Mouse (Mus musculus): ENCODE data around the gene Naip5.
"Not testable (repeated sequence)": the region's sequence is repeated elsewhere in the genome, so short reads cannot be mapped to it uniquely, and the experiment has no call there.

The Naip5 gene

GRCm38 (mm10) chr13:100246223-100246622 is at the start of gene Naip5:
Naip5 (minus strand) TSS chr13:100246323.
- not testable (repeated sequence) for DNase-seq (ENCODE audit: low spot score)

- DNase-seq (ENCODE audit: low spot score) = no peak
Observed at GRCm38 (mm10) chr13:100284611-100285010, 38.5 kb upstream of the Naip5 start.

GRCm38 (mm10) chr13:100271474-100272132 is 25.5 kb upstream of the Naip5 start:
- not testable (repeated sequence) for DNase-seq (ENCODE audit: low spot score)

GRCm38 (mm10) chr13:100256996-100257395 is 10.9 kb upstream of the Naip5 start:
- not testable (repeated sequence) for DNase-seq (ENCODE audit: low spot score)

GRCm38 (mm10) chr13:100255925-100256324 is 9.8 kb upstream of the Naip5 start:
- DNase-seq (ENCODE audit: low spot score) = not testable (repeated sequence)

GRCm38 (mm10) chr13:100251897-100252296 is 5.8 kb upstream of the Naip5 start:
- DNase-seq (ENCODE audit: low spot score) = not testable (repeated sequence)

GRCm38 (mm10) chr13:100246896-100247519 is 885 bp upstream of the Naip5 start:
- DNase-seq (ENCODE audit: low spot score) = not testable (repeated sequence)

- DNase-seq (ENCODE audit: low spot score) = no peak
Observed at GRCm38 (mm10) chr13:100243702-100244101, 2.4 kb downstream of the Naip5 start.

- DNase-seq (ENCODE audit: low spot score) = not testable (repeated sequence)
Observed at GRCm38 (mm10) chr13:100213683-100214082, 32.4 kb downstream of the Naip5 start.

- DNase-seq (ENCODE audit: low spot score) = no peak
Observed at GRCm38 (mm10) chr13:100210540-100210939, 35.6 kb downstream of the Naip5 start.

GRCm38 (mm10) chr13:100203319-100203718 is 42.8 kb downstream of the Naip5 start:
- DNase-seq (ENCODE audit: low spot score) = no peak

- DNase-seq (ENCODE audit: low spot score) = not testable (repeated sequence)
Observed at GRCm38 (mm10) chr13:100201659-100202333, 44.3 kb downstream of the Naip5 start, which contains the start of gene Naip2. Naip2 (minus strand) TSS chr13:100202092.

GRCm38 (mm10) chr13:100200778-100201177 is 45.3 kb downstream of the Naip5 start:
- no peak for DNase-seq (ENCODE audit: low spot score)

- DNase-seq (ENCODE audit: low spot score) = no peak
Observed at GRCm38 (mm10) chr13:100195421-100195820, 50.7 kb downstream of the Naip5 start.

GRCm38 (mm10) chr13:100183111-100183510 is 63.0 kb downstream of the Naip5 start:
- not testable (repeated sequence) for DNase-seq (ENCODE audit: low spot score)

GRCm38 (mm10) chr13:100174360-100174759 is 71.8 kb downstream of the Naip5 start:
- not testable (repeated sequence) for DNase-seq (ENCODE audit: low spot score)

- DNase-seq (ENCODE audit: low spot score) = not testable (repeated sequence)
Observed at GRCm38 (mm10) chr13:100166378-100166777, 79.7 kb downstream of the Naip5 start.

GRCm38 (mm10) chr13:100162467-100162866 is 83.7 kb downstream of the Naip5 start:
- DNase-seq (ENCODE audit: low spot score) = not testable (repeated sequence)

Data from c-Kit-positive CD71-positive TER-119-positive erythroid progenitor cells, embryonic 14.5 days (primary cell).